Mouse (Mus musculus) liver, embryonic 16.5 days (tissue): ENCODE measurements around the gene Lsamp. TPM values are rescaled to one million over a fixed set of nuclear protein-coding genes. Genes with fewer than 3 reads are reported as not detected.

ENCODE experiments used
- ATAC-seq: fragments of 200-750 bp; cut with Nextera tagmentation; 2 replicates; pipeline ENCODE4 v1.8.0; 2017; ENCODE audit warnings: low read depth, mild to moderate bottlenecking, moderate number of reproducible peaks, moderate library complexity
- H3K27ac ChIP-seq: fragments of 300-500 bp; sonication (generic); 2 replicates; pipeline ENCODE4 v1.5.1; 2014; ENCODE audit warnings: mild to moderate bottlenecking, low read length
- H3K27me3 ChIP-seq: fragments of 300-500 bp; sonication (generic); 2 replicates; pipeline ENCODE4 v1.6.1; 2014; ENCODE audit warnings: low read depth, low read length, mixed read lengths; ENCODE audit not compliant: control insufficient read depth, insufficient read depth
- H3K36me3 ChIP-seq: fragments of 300-500 bp; sonication (generic); 2 replicates; pipeline ENCODE4 v1.6.1; 2014; ENCODE audit warnings: mild to moderate bottlenecking; ENCODE audit not compliant: control insufficient read depth, insufficient read depth
- H3K4me1 ChIP-seq: fragments of 300-500 bp; sonication (generic); 2 replicates; pipeline ENCODE4 v1.6.1; 2014; ENCODE audit warnings: low read depth, low read length, mixed read lengths; ENCODE audit not compliant: control insufficient read depth
- H3K4me2 ChIP-seq: fragments of 300-500 bp; sonication (generic); 2 replicates; pipeline ENCODE4 v1.6.1; 2014; ENCODE audit warnings: low read depth, low read length, mixed read lengths
- H3K4me3 ChIP-seq: fragments of 300-500 bp; sonication (generic); 2 replicates; pipeline ENCODE4 v1.5.1; 2014; ENCODE audit warnings: low read depth, mild to moderate bottlenecking, low read length
- H3K9ac ChIP-seq: fragments of 300-500 bp; sonication (generic); 2 replicates; pipeline ENCODE4 v1.6.1; 2014; ENCODE audit warnings: low read depth, low read length
- H3K9me3 ChIP-seq: fragments of 300-500 bp; sonication (generic); replicated peaks from 2 replicates; pipeline ENCODE4 v1.6.1; 2016; ENCODE audit warnings: low read length; ENCODE audit not compliant: control insufficient read depth
- WGBS: fragments of 180-500 bp; shearing (Covaris S2); extraction: QIAGEN DNeasy Blood & Tissue Kit; methylation state at CpG from one replicate; pipeline ENCODE4 v1.1.7; 2014; ENCODE audit not compliant: insufficient replicate concordance; 5-methylcytosine and 5-hydroxymethylcytosine counted together
- polyA plus RNA-seq: library from polyadenylated mRNA; unstranded; fragments of >200 nt; fragmentation: Nextera tagmentation; extraction: Ambion mirVana; gene quantifications from 2 replicates; pipeline ENCODE4 v1.2.1, GENCODE M21; 2015

The Lsamp gene
- polyA plus RNA-seq, 1 experiment from 2014 or later: 0.15 TPM

DNA sequence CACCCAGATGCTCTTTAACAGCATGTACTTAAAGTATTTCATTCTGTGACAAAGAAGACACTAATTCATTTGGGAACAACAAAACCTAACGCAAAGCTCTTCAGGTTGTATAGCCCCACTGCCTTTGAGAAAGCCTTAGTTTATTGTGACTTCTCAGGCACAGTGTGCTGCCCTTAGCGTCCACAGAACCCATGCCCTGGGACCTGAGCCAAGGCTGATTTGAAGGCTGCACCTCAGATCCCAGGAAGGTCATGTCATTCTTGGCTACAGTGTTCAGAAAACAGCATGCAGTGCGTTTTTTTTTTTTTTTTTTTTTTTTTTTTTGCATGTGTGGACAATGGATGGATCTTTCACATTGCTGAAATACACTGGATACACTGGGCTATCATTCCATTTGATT, 210.2 kb downstream of the Lsamp start:
- no peak overlapping the region for H3K4me2 ChIP-seq
- H3K4me3 ChIP-seq: no peak overlapping the region
- H3K4me1 ChIP-seq: no peaks in the 10 kb centered on the region
- no peaks in the 10 kb centered on the region for H3K36me3 ChIP-seq
- no peaks in the 10 kb centered on the region for H3K27me3 ChIP-seq
- no peaks in the 10 kb centered on the region for H3K9me3 ChIP-seq
- H3K9ac ChIP-seq: no peak overlapping the region
- ATAC-seq: no peak
- WGBS: 45% methylated on average over 3 of the region's 3 CpGs
- no peak overlapping the region for H3K27ac ChIP-seq

DNA sequence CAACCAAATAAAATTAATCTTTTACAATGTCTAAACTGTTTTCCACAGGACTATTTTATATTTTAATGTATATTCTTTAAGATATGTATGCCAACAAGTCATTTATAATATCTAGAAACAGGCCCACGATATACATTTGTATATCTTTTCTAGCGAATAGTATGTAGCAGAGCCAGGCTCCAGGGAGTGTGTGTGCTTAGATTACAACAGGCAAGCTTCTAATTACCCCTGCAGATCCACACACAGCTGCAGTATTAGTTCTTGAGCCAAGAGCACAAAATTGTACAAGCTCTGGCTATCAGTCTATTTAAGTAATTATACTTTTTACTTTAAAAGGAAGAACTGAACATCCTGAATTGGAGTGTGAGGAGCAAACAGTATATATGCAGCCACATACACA, 210.7 kb downstream of the Lsamp start:
- no peak overlapping the region for H3K4me2 ChIP-seq
- H3K4me3 ChIP-seq: no peak overlapping the region
- no peaks in the 10 kb centered on the region for H3K36me3 ChIP-seq
- H3K27me3 ChIP-seq: no peaks in the 10 kb centered on the region
- H3K27ac ChIP-seq: no peak overlapping the region
- 62% methylated on average over 2 of the region's 2 CpGs for WGBS
- no peak overlapping the region for H3K9ac ChIP-seq
- ATAC-seq: no peak
- no peaks in the 10 kb centered on the region for H3K9me3 ChIP-seq
- no peaks in the 10 kb centered on the region for H3K4me1 ChIP-seq

DNA sequence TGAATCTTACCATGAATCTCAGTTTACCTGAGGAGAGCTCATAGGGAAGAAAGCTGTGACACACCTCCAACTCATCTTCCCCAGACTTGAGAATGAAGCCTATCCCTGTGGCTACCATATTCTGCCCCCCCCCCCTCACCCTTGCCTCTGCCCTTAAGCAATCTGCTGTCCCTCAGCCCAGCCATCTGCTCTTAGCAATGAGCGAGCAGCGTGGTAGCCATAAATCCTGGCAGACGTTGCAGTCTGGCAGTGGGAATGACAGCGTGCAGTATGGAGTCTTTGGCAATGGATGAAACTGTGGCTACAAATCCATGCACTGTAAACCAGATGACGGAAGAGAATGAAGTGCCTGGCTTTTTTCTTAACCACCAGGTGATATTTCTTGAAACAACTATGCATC, 244.5 kb downstream of the Lsamp start:
- no peaks in the 10 kb centered on the region for H3K9me3 ChIP-seq
- no peaks in the 10 kb centered on the region for H3K36me3 ChIP-seq
- H3K4me1 ChIP-seq: no peaks in the 10 kb centered on the region
- H3K9ac ChIP-seq: no peak overlapping the region
- no peak overlapping the region for H3K27ac ChIP-seq
- 60% methylated on average over 5 of the region's 5 CpGs for WGBS
- H3K4me3 ChIP-seq: no peak overlapping the region
- no peaks in the 10 kb centered on the region for H3K27me3 ChIP-seq
- H3K4me2 ChIP-seq: no peak overlapping the region
- no peak for ATAC-seq

DNA sequence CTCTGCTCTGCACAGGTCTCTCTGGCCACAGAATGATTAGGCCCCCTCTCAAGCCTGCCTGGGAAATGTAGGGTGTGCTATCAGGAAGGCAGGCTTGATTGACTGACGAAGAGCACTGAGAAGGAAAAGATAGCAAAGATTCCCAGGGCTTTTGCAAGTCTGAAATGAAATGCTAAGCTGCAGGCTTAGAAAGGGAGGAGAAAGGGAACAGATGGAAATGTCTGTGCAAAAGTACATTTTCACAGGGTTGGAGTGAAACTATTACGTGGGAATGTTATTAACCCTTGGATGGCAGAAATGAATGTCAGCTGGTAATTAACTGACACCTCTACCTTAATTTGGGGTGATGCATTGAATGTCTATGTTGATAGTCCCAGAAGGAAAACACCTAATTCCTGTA, 248.9 kb downstream of the Lsamp start:
- H3K9ac ChIP-seq: no peak overlapping the region
- no peak for ATAC-seq
- no peak overlapping the region for H3K27ac ChIP-seq
- no peaks in the 10 kb centered on the region for H3K9me3 ChIP-seq
- no peak overlapping the region for H3K4me3 ChIP-seq
- no peaks in the 10 kb centered on the region for H3K36me3 ChIP-seq
- 49% methylated on average over 2 of the region's 2 CpGs for WGBS
- H3K4me1 ChIP-seq: no peaks in the 10 kb centered on the region
- H3K4me2 ChIP-seq: no peak overlapping the region
- H3K27me3 ChIP-seq: no peaks in the 10 kb centered on the region

DNA sequence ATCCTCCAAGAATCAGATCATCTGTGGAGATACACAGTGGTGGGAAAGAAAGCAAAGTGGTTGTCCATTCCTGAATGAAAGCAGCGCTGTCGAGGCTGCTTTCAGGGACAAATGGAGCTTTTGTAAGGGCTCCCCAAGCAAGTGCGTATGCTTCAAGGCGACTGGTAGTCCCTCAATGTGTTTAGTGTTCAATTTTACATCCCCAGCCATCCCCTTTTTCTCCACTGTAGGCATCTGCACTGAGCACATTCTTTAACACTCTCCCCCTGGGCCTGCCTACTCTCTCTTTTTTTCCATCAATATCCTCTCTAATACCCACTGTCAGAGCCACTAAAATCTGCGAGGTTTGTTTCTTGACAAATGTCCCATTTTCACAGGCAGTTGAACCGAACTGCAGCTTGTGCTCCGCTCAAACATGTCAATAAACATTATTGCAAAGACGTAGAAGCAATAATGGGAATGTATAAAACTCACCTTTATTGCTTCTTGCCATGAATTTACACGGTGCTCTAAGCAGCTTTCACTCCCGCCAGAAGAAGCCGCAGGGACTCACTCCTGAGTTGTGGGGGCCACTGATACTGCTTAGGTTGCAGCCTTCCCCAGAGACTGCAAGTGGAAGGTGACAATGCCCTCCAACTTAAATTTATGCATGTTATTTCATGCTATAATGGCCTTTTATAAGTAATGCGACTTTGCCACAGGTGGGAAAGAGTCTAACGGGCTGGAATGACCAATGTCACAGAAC, 250.2 kb downstream of the Lsamp start:
- 65% methylated on average over 13 of the region's 13 CpGs for WGBS

DNA sequence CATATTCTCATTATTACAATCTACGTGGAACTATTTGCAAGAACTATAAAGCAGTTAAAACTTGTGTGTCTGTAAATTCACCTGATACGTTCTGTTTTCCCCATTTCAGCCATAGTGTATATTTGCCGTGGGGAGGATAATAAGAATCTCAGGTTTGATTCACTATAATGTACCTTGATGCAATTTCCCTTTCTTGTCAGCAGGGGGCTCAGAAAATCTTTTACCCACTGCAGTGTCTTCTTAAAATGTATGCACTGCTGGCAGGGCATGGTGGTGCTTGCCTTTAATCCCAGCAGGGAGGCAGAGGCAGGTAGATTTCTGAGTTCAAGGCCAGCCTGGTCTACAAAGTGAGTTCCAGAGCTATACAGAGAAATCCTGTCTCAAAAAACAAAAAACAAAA, 287.7 kb downstream of the Lsamp start:
- no peak overlapping the region for H3K27ac ChIP-seq
- H3K9ac ChIP-seq: no peak overlapping the region
- H3K4me2 ChIP-seq: no peak overlapping the region
- H3K36me3 ChIP-seq: no peaks in the 10 kb centered on the region
- WGBS: 66% methylated on average over 3 of the region's 3 CpGs
- no peak overlapping the region for H3K4me3 ChIP-seq
- no peak for ATAC-seq
- no peaks in the 10 kb centered on the region for H3K4me1 ChIP-seq
- no peaks in the 10 kb centered on the region for H3K27me3 ChIP-seq
- H3K9me3 ChIP-seq: no peaks in the 10 kb centered on the region

More for the DNA sequence above, 250.2 kb downstream of the Lsamp start:
- no peak for ATAC-seq
- H3K4me1 ChIP-seq: no peaks in the 10 kb centered on the region
- H3K4me2 ChIP-seq: no peak overlapping the region
- no peaks in the 10 kb centered on the region for H3K9me3 ChIP-seq
- H3K27ac ChIP-seq: no peak overlapping the region
- H3K36me3 ChIP-seq: no peaks in the 10 kb centered on the region
- no peak overlapping the region for H3K9ac ChIP-seq
- no peaks in the 10 kb centered on the region for H3K27me3 ChIP-seq
- no peak overlapping the region for H3K4me3 ChIP-seq

DNA sequence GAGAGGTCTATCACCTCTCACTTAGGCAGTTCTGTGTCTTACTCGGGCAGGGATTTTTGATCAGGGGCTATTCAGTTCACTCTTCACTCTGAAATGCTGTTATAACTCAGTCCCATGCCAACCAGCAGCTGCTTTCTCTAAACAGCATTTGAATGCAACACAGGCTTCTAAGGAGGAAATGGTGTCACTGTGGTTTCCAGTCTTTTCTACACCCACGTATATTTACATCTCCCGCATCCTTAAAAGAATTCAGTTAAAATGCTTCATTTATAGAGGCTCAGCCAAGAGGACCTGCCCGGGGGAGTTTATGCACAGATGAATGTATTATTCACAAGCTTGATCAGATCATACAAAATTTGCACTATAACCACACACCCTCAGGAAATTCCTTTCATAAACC, 306.0 kb downstream of the Lsamp start:
- Histone ChIP-seq H3K4me2 (no peak overlapping the region), H3K27ac (no peak overlapping the region), H3K9ac (no peak overlapping the region), H3K36me3 (no peaks in the 10 kb centered on the region), H3K27me3 (no peaks in the 10 kb centered on the region), H3K4me3 (no peak overlapping the region), H3K4me1 (no peaks in the 10 kb centered on the region), H3K9me3 (no peaks in the 10 kb centered on the region)
- ATAC-seq: no peak
- WGBS: 43% methylated on average over 4 of the region's 4 CpGs

DNA sequence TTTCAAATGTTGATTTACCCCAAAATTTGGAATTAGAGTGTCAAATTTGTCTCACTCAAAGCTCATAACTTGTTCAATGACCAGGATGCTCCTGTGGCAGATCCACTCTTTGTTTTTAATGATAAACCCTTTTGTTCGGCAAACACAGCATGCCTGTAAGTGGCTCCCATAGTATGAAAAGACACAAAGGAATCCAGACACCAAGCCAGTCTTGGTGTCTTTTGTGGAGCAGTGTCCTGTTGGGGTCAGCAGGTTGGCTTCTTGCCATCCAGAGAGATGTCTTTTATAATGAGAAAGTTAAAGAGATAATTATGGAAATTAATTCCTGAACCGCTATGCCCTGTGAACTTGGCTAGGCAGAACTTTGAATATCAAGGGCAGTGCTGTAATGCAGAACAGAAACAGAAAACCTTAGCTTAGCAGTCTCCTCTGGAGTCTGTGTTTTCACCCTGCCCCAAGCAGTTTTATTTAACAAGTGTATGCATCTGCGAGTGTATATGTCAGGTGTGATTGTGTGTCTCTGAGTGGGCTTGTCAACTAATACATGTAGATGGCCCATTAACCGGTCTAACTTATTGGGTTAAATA, 310.2 kb downstream of the Lsamp start:
- 63% methylated on average over 4 of the region's 4 CpGs for WGBS
- H3K36me3 ChIP-seq: no peaks in the 10 kb centered on the region
- no peak overlapping the region for H3K4me3 ChIP-seq
- H3K27me3 ChIP-seq: no peaks in the 10 kb centered on the region
- no peak overlapping the region for H3K4me2 ChIP-seq
- no peaks in the 10 kb centered on the region for H3K4me1 ChIP-seq
- H3K27ac ChIP-seq: no peak overlapping the region
- no peak overlapping the region for H3K9ac ChIP-seq
- H3K9me3 ChIP-seq: no peaks in the 10 kb centered on the region
- no peak for ATAC-seq

DNA sequence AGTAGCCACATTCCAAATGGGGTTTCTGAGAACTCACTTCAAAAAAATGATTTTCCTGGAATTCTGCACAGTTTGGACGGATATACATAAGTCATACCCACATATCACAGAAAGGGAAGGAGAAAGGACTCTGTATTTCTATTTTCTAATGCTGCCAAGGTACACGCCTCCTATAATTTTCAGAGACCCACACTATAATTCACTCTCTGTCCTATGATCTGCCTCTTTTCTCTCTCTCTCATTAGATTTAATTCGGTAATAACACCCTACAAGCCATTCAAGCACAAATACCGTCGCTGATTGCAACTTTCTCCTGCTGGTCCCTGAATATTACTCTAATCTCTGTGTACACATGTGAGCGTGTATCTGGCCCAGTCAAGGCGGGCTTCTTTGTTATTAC, 311.1 kb downstream of the Lsamp start:
- no peak overlapping the region for H3K4me2 ChIP-seq
- H3K9me3 ChIP-seq: no peaks in the 10 kb centered on the region
- WGBS: 61% methylated on average over 7 of the region's 7 CpGs
- no peak overlapping the region for H3K9ac ChIP-seq
- no peak for ATAC-seq
- no peaks in the 10 kb centered on the region for H3K4me1 ChIP-seq
- H3K27me3 ChIP-seq: no peaks in the 10 kb centered on the region
- H3K36me3 ChIP-seq: no peaks in the 10 kb centered on the region
- no peak overlapping the region for H3K4me3 ChIP-seq
- no peak overlapping the region for H3K27ac ChIP-seq
